Mouse (Mus musculus): Measurements from ENCODE around the gene Aox2. TPM values are rescaled to one million over a fixed set of nuclear protein-coding genes. Genes with fewer than 3 reads are reported as not detected.
"Not testable (repeated sequence)": the region's sequence is repeated elsewhere in the genome, so short reads cannot be mapped to it uniquely, and the experiment has no call there.

The Aox2 gene
- polyA plus RNA-seq, 1 experiment from 2014 or later = not detected

DNA sequence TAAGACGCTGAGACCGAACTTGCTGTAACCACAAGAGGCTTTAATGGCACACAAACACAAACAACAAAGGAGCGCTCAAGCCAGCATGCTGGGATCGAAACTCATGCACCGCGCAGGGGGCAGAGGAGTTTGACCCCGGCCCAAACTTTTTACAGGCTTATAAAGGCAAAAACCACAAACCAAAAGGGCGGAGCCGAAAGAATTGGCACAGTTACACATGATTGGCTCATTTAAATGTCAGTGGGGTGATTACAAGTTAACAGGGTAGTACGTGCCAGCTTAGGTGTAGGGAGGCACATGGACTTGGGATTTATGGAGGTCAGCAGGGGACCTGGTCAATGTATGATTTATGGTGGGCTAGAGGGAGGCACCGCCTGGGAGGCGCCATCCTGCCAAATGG lies 86.4 kb downstream of the Aox2 start:
- Histone ChIP-seq H3K4me3 (no peak overlapping the region), H3K9ac (no peak overlapping the region), H3K4me2 (replicated peaks) (no peak overlapping the region), H3K9me3 (no peaks in the 10 kb centered on the region), H3K27ac (no peak overlapping the region), H3K4me1 (no peaks in the 10 kb centered on the region), H3K36me3 (no peaks in the 10 kb centered on the region), H3K27me3 (replicated peaks) (no peaks in the 10 kb centered on the region)
- no peak for ATAC-seq (ENCODE audit: low FRiP score, low read depth)
- WGBS = 90% methylated on average over 12 of the region's 12 CpGs

DNA sequence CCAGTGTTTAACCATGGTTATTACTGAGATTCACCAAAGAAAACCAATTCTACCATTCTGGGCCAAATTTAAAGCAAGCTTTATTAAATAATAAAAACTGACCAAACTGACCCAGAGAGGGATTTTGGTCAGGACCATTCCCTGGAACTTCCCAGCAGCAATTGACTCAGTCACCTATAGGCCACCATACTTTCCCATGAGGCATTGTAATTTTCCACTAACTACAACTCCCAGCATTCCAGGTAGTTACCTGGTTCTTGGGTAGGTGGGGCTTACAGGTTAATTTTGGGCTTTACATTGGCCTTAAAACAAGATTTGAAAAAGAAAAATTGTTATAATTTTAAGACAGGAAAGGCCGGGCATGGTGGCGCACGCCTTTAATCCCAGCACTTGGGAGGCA lies 87.7 kb downstream of the Aox2 start:
- Histone ChIP-seq H3K27ac (no peak overlapping the region), H3K9me3 (no peaks in the 10 kb centered on the region), H3K9ac (no peak overlapping the region), H3K4me2 (replicated peaks) (no peak overlapping the region), H3K27me3 (replicated peaks) (no peaks in the 10 kb centered on the region), H3K4me1 (no peaks in the 10 kb centered on the region), H3K4me3 (no peak overlapping the region), H3K36me3 (no peaks in the 10 kb centered on the region)
- no peak for ATAC-seq (ENCODE audit: low FRiP score, low read depth)
- 96% methylated on average over 3 of the region's 3 CpGs for WGBS

DNA sequence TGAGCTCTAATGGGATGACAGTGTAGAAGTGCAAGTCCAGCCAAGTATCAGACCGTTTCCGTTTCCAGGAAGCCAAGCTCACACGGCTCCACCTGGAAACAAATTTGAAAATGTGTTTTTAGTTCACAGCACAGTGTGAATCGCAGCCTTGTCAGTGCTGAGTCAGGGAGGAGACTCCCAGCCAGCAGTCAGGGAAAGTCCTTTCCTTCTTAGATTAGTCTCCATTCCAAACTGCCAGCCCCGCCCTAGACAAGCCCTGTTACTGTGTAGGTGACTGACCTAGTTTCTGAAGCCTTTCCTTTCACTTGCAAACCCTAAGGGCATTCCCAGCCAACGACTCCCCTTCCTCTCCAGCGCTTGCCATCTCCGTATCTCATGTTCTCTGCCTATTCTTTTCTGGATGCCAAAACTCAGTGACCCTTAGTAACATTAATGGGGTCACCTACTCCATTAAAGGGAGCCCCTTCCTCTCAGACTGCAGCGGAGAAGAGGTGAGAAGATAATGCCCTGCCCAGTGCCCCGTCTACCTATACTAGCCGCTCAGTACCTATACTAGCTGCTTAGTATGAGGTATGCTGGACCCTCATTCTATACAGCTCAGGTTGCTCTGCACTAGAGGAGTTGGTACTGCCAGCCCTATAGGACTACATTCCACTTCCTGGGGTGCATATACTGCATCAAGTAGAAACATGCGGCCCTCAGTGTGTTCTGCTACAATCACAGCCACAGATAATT lies 88.8 kb downstream of the Aox2 start:
- H3K4me1 ChIP-seq = no peaks in the 10 kb centered on the region
- no peak for ATAC-seq (ENCODE audit: low FRiP score, low read depth)
- H3K9me3 ChIP-seq = no peaks in the 10 kb centered on the region
- no peak overlapping the region for H3K4me2 ChIP-seq (replicated peaks)
- no peaks in the 10 kb centered on the region for H3K27me3 ChIP-seq (replicated peaks)
- 86% methylated on average over 12 of the region's 12 CpGs for WGBS
- H3K36me3 ChIP-seq = no peaks in the 10 kb centered on the region
- H3K9ac ChIP-seq = no peak overlapping the region
- no peak overlapping the region for H3K4me3 ChIP-seq
- no peak overlapping the region for H3K27ac ChIP-seq

DNA sequence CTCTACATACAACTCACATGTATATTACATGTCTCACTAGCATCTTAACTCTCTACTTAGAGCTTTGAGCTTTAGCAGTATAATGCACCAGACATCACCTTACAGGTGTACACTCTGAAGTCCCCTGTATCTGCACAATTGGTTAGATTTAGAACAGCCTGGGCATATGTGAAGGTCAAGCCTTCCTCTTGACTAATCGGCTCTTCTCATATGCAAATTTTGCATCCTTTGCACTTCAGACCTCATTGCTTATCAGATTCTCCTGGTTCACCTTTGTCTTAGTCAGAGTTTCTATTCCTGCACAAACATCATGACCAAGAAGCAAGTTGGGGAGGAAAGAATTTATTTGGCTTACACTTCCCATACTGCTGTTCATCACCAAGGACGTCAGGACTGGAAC lies 91.6 kb downstream of the Aox2 start:
- Histone ChIP-seq H3K36me3 (no peaks in the 10 kb centered on the region), H3K27ac (no peak overlapping the region), H3K9ac (no peak overlapping the region), H3K27me3 (replicated peaks) (no peaks in the 10 kb centered on the region), H3K4me2 (replicated peaks) (no peak overlapping the region), H3K4me3 (no peak overlapping the region), H3K4me1 (no peaks in the 10 kb centered on the region), H3K9me3 (no peaks in the 10 kb centered on the region)
- ATAC-seq (ENCODE audit: low FRiP score, low read depth) = no peak
- 80% methylated on average over 2 of the region's 2 CpGs for whole genome bisulfite sequencing

DNA sequence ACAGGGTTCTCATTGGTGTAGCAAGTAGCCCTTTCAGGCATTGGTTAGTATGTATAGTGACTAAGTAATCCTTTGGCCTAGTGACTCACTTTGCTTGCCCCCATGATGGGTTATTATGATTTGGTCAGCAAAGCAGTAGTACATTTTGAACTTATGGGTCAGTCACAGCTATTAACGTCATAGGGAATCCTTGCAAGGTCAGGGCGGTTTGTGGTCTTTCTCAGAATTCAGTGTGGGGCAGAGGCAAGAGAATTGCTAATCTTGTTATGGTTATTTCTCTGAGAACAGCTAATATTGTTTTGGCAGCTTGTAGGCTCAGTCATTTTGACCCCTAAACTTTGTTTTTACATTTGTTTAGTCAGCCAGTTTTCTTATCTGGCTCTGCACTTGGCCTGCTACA lies 96.1 kb downstream of the Aox2 start:
- 91% methylated on average over 2 of the region's 2 CpGs for WGBS
- not testable (repeated sequence) for H3K27ac ChIP-seq; H3K9me3 ChIP-seq; H3K36me3 ChIP-seq; ATAC-seq (ENCODE audit: low FRiP score, low read depth); H3K4me3 ChIP-seq; H3K27me3 ChIP-seq (replicated peaks); H3K9ac ChIP-seq; H3K4me2 ChIP-seq (replicated peaks); H3K4me1 ChIP-seq

DNA sequence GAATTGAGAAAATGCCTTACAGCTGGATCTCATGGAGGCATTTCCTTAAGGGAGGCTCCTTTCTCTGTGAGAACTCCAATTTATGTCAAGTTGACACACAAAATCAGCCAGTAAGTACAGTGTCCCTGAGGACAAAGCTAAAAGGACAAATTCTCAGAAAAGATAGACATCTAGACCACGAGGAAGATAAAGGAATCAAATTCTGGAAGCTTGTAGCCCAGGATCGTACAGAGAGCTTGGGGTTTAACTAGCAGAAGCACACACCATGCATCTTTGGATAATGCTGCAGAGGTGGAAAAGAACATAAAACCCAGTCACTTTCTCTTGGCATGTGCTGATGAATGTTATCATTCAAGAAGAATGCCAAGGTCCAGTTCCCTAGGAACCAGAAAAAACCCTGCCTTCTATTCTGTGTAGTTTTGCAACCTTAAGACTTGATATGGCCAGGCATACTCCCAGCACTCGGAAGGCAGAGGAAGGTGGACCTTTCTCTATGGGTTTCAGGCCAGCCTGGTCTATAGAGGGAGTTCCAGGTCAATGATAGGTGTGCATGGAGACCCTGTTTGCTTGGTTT lies 97.5 kb downstream of the Aox2 start:
- no peak overlapping the region for H3K9ac ChIP-seq
- no peaks in the 10 kb centered on the region for H3K27me3 ChIP-seq (replicated peaks)
- H3K4me2 ChIP-seq (replicated peaks) = no peak overlapping the region
- no peak overlapping the region for H3K4me3 ChIP-seq
- H3K27ac ChIP-seq = no peak overlapping the region
- no peaks in the 10 kb centered on the region for H3K9me3 ChIP-seq
- no peak for ATAC-seq (ENCODE audit: low FRiP score, low read depth)
- no peaks in the 10 kb centered on the region for H3K4me1 ChIP-seq
- 87% methylated on average over 3 of the region's 3 CpGs for WGBS
- no peaks in the 10 kb centered on the region for H3K36me3 ChIP-seq

DNA sequence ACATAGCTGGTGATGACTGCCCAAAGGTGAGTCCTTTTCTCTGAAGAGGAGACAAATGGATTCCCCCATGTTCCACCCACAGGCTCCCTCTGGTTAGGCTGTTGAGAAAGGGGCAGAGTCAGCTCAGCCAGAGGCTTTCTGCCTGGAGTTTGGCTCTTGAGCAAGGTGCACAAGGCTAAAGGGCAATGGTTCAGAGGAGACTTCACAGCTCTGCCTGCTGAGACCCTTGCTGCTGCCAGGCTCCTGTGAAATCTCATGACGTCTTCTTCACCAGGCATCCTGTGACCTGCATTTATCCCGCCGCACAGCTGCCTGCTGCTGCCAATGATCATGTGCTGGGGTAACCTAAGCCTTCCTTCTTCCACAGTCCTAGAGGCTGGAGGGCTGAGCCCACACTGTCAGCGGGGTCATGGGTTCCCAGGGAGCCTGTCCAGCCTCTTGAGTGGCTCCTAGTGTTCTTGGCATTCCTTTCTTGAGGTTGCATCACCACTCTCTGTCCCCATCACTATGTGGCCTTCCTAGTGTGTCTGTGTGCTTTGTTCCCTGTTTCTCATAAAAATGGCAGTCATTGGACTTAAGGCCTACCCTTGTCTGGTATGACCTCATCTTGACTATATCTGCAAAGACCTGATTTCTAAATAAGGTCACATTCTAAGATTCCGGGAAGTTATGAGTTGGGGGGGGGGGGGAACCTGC lies 104.6 kb downstream of the Aox2 start:
- WGBS = 81% methylated on average over 5 of the region's 5 CpGs
- no peak overlapping the region for H3K4me3 ChIP-seq
- H3K9me3 ChIP-seq = no peaks in the 10 kb centered on the region

DNA sequence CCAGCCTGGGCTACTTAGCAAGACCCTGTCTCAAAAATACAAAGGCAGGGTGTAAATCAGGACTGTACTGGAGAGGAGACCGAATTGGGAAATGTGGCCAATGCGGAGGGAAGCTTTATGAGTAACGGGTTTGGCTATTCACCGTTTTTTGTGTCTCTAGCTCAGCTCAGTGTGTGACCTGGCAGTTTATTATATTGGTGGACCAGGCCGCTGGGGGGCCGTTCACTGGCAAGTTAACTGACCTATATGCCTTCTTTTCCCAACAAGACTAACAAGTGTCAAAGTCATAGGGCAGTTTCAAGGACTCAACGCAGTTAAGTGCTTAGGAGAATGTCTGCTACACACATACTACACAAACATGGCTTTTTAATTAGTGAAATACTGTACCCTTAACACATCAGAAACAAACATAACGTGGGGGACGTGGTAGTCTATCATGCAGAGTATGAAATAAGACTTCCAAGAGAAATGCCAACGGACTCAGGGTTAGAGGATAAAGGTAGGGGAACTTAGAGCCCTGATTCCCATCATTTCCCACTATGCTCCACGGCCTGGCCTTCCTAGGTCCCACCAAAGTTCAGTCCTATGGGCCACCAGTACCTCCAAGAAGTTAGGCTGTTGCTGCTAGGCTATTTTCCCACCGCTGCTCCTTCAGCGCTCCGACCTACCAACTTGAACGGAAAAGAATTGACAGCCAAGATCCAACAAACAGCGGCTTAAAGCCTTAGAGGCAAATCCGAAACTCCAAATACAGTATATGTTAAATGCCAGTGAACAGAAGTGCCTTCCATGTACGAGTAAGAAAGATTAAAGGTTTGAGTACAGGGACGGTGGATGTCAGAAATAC lies 113.5 kb downstream of the Aox2 start:
- Histone ChIP-seq H3K9ac (peak overlapping the region; percentile 99), H3K9me3 (no peaks in the 10 kb centered on the region), H3K27me3 (replicated peaks) (no peaks in the 10 kb centered on the region), H3K36me3 (peaks cover 17% of the 10 kb centered on the region), H3K4me1 (peaks cover 16% of the 10 kb centered on the region), H3K4me3 (peak overlapping the region; percentile 100), H3K27ac (0 out of 2 replicates have a peak overlapping the region, but pooled peaks have one; percentile 97), H3K4me2 (replicated peaks) (peak overlapping the region; percentile 81)
- ATAC-seq (ENCODE audit: low FRiP score, low read depth) = no peak
- 45% methylated on average over 19 of the region's 19 CpGs for WGBS

More for the DNA sequence above, 104.6 kb downstream of the Aox2 start:
- Histone ChIP-seq H3K27me3 (replicated peaks) (no peaks in the 10 kb centered on the region), H3K36me3 (no peaks in the 10 kb centered on the region), H3K4me1 (no peaks in the 10 kb centered on the region), H3K4me2 (replicated peaks) (no peak overlapping the region), H3K9ac (no peak overlapping the region), H3K27ac (no peak overlapping the region)
- no peak for ATAC-seq (ENCODE audit: low FRiP score, low read depth)

DNA sequence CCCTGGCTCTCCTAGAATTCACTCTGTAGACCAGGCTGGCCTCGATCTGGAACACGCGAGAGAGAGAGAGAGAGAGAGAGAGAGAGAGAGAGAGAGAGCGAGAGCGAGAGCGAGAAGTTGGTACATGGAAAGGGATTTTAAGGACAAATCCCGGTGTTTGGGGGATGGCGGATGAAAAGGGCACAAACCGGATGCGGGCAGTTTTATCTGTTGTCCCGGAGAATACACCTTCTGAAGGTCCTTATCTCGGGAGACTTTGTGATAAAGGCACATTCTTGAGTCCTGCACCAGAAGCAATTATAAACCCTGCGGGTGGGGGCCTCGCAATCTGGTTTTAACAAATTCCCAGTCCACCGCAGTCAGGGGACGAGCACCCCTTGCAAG lies 114.1 kb downstream of the Aox2 start:
- H3K36me3 ChIP-seq = peaks cover 23% of the 10 kb centered on the region
- H3K27ac ChIP-seq = peak overlapping the region; percentile 97
- peaks cover 16% of the 10 kb centered on the region for H3K4me1 ChIP-seq
- H3K4me2 ChIP-seq (replicated peaks) = peak overlapping the region; percentile 81
- no peaks in the 10 kb centered on the region for H3K9me3 ChIP-seq
- no peaks in the 10 kb centered on the region for H3K27me3 ChIP-seq (replicated peaks)
- peak overlapping the region; percentile 100 for H3K4me3 ChIP-seq
- under 1% methylated on average over 16 of the region's 16 CpGs for WGBS
- peak; percentile 23 for ATAC-seq (ENCODE audit: low FRiP score, low read depth)
- H3K9ac ChIP-seq = peak overlapping the region; percentile 99

DNA sequence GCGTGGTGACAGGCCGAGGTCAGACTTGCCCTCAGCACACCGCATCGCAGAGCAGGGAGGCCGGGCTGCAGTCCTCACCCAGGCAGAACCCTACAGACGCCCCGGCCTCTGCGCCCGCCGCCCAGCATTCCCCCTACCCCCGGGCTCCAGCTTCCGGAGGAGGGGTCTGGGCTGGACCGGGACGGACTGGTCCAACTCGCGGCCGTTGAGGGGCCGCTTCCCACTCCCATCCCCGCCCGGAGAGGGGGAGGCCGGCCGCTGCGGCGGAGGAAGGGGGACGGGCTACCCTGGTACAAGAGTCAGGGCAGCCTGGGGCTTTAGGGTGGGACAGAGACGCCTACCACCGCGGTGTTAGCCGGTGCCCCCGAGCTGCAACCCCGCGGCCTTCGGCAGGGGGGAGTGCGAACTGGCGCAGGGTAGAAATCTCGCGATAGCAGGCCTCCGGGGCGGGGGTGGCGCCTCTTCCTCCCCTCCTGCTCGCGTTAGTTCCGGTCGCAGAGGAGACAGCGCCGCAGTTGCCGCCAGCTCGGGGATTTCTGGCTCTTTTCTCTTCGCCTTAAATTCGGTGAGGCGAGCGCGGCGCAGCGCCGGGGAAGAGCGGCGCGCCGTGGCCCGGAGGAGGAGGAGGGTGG lies 114.6 kb downstream of the Aox2 start, which contains the start of gene Bzw1:
Gene Bzw1, plus strand, starts transcription at position 247 of the 632 bp plus-strand sequence.
- WGBS = under 1% methylated on average over 59 of the region's 61 CpGs
- peak within 1 kb of the TSS; percentile 100 for H3K4me3 ChIP-seq
- peak; percentile 98 for ATAC-seq (ENCODE audit: low FRiP score, low read depth)

DNA sequence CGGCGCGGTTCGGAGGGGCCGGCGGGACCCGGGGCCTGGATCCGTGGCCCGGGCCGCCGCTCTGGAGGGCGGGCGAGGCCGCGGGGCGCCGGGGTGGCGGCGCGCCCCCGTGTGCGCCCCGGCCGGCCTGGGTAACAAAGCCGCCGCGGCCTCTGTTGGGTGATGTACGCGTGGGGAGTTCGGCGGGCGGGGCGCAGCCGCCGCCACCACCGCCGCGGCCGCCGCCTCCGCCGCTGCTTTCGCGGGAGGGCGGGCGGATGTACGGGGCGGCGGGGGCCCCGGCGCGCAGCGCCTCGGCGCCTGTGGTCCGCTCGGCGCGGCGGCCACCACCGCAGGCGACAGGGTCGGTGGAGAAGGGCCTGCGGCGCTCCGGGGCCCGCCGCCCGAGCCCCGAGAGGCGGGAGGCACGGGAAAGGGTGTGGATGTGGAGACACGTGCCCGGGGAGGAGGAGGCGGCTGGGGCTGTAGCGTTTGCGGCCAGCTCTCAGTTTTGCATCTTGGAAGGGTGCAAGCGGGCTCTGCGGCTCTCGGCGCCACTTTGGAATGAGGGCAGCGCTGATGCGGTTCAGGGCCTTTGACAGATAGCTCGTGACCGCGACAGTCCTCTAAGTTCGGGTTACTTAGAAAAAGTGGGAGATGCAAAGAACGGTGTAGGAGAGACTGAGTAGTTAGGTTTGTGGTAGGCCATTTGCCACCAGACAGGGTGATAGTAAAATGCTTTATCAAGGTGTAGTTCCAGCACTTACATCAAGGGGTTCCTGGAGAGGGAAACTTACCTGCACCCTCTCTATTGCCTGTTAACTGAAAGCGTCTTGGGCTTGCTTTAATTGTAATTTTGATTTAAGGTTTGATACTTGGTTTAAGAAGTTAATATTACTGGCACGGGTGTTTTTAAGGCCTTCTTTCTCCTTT lies 115.4 kb downstream of the Aox2 start:
- Histone ChIP-seq H3K4me3 (peak overlapping the region; percentile 100), H3K27me3 (replicated peaks) (no peaks in the 10 kb centered on the region), H3K9ac (peak overlapping the region; percentile 99), H3K9me3 (no peaks in the 10 kb centered on the region), H3K36me3 (peaks cover 36% of the 10 kb centered on the region), H3K4me1 (peaks cover 16% of the 10 kb centered on the region), H3K4me2 (replicated peaks) (peak overlapping the region; percentile 81), H3K27ac (peak overlapping the region; percentile 97)
- peak; percentile 67 for ATAC-seq (ENCODE audit: low FRiP score, low read depth)
- WGBS = under 1% methylated on average over 86 of the region's 90 CpGs

More for the DNA sequence above, 114.6 kb downstream of the Aox2 start, which contains the start of gene Bzw1:
- Histone ChIP-seq H3K36me3 (peaks cover 28% of the 10 kb centered on the region), H3K4me2 (replicated peaks) (peak within 1 kb of the TSS; percentile 81), H3K4me1 (peaks cover 16% of the 10 kb centered on the region), H3K9ac (peak within 1 kb of the TSS; percentile 99), H3K27ac (peak within 1 kb of the TSS; percentile 97), H3K9me3 (no peaks in the 10 kb centered on the region), H3K27me3 (replicated peaks) (no peaks in the 10 kb centered on the region)
